Mouse (Mus musculus) testis, adult 2 months (tissue): ENCODE results near the gene Papln. TPM values are rescaled to one million over a fixed set of nuclear protein-coding genes. Genes with fewer than 3 reads are reported as not detected.
A peak's percentile ranks its signal among the peaks of the same experiment; 100 is the strongest.

ENCODE experiments used
- H3K27ac ChIP-seq: fragments of 200-500 bp; 2 replicates; pipeline ENCODE4 v1.5.1; 2012; ENCODE audit warnings: low read depth, low read length; ENCODE audit not compliant: control insufficient read depth, insufficient read depth
- H3K27me3 ChIP-seq: fragments of 200-500 bp; 2 replicates; pipeline ENCODE4 v1.6.1; 2012; ENCODE audit warnings: mild to moderate bottlenecking, low read length, moderate library complexity; ENCODE audit not compliant: control insufficient read depth, insufficient read depth
- H3K36me3 ChIP-seq: fragments of 200-500 bp; 2 replicates; pipeline ENCODE4 v1.6.1; 2012; ENCODE audit warnings: mild to moderate bottlenecking, low read length; ENCODE audit not compliant: control insufficient read depth, insufficient read depth
- H3K4me1 ChIP-seq: fragments of 200-500 bp; 2 replicates; pipeline ENCODE4 v1.6.1; 2012; ENCODE audit warnings: low read length; ENCODE audit not compliant: control insufficient read depth, insufficient read depth
- H3K4me3 ChIP-seq: fragments of 200-500 bp; 2 replicates; pipeline ENCODE4 v1.5.1; 2012; ENCODE audit warnings: low read depth, mild to moderate bottlenecking, low read length, moderate library complexity, mixed read lengths; ENCODE audit not compliant: control insufficient read depth
- CTCF ChIP-seq: fragments of 200-500 bp; IDR thresholded peaks from 2 replicates; pipeline ENCODE4 v1.5.1; 2012; ENCODE audit warnings: low read depth, mild to moderate bottlenecking, inconsistent platforms, low read length, moderate library complexity; ENCODE audit not compliant: control insufficient read depth, insufficient read depth, insufficient replicate concordance
- POLR2A ChIP-seq: fragments of 200-500 bp; IDR thresholded peaks from 2 replicates; pipeline ENCODE4 v1.6.1; 2012; ENCODE audit warnings: low read depth, mild to moderate bottlenecking, inconsistent platforms, low read length, moderate library complexity; ENCODE audit not compliant: control insufficient read depth
- polyA plus RNA-seq: library from polyadenylated mRNA; depleted of rRNA; stranded (reverse); fragments of >200 nt; gene quantifications from 2 replicates; pipeline ENCODE4 v1.2.3, GENCODE M21; 2012

Papln gene
- polyA plus RNA-seq, 1 experiment, result 7.6 TPM

DNA sequence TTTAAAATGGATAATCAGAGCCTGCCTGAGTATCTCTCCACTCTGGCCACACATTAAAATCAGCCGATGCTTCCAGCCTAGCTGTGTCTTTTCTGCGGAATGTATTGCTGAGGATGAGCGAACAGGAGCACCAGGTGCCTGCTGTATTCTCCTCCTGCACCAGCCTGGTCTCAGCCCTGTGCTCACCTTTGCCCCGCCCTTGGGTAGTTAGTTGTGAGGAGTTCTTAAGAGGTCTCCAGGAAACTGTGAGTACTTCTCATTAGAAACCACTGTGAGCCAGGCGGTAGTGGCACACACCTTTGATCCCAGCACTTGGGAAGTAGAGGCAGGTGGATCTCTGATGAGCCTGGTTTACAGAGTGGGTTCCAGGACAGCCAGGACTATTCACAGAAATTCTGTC, 31.2 kb upstream of the Papln start:
- no peak for TF ChIP-seq POLR2A
- TF ChIP-seq CTCF, result no peak
- no peaks in the 10 kb centered on the region for H3K27me3 ChIP-seq
- peaks cover 2% of the 10 kb centered on the region for H3K36me3 ChIP-seq
- H3K4me3 ChIP-seq, result peak overlapping the region; percentile 65
- H3K4me1 ChIP-seq, result no peaks in the 10 kb centered on the region
- no peak overlapping the region for H3K27ac ChIP-seq

DNA sequence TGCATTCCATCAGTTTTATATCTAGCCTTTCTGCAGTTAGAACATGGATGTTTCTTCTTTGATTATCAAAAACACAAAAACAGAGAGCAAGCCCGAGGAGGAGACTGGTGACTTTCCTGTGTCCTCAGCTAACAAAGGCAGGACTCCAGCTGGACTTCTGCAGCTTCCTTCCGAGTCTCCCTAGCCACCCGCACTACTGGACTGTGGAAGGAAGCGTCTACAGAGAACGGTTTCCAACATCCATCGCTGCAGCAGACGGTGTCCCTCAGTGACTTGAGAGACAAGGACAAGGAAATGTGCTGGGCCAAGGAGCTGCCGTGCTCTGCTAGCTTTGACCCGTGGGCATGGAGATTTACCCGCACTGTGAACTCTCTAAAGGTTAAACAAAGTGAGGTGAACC, 29.4 kb upstream of the Papln start:
- TF ChIP-seq CTCF (no peak), POLR2A (no peak)
- Histone ChIP-seq H3K27me3 (no peaks in the 10 kb centered on the region), H3K36me3 (peaks cover 2% of the 10 kb centered on the region), H3K4me3 (no peak overlapping the region), H3K27ac (no peak overlapping the region), H3K4me1 (no peaks in the 10 kb centered on the region)

DNA sequence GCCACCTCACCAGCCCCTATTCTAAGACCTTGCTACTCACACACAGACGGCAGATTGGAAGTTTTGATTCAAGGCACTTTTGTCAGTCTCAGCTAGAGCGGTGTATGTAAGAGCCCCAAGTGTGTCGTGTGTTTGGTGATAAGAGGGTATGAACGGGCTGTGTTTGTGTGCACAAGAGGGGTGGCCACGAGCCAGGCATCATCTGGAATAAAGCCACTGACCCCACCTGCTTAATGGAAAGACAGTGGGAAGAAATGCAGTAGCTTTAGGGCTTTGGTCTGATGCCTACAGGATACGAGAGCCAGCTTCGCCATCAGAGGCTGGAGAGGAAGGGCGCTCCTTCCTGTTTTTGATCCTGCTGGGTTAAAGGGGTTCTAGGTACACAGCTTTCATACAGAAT, 27.2 kb upstream of the Papln start:
- Histone ChIP-seq H3K4me3 (no peak overlapping the region), H3K4me1 (no peaks in the 10 kb centered on the region), H3K27me3 (no peaks in the 10 kb centered on the region), H3K36me3 (peaks cover 2% of the 10 kb centered on the region; the same call in 1 of the 2 replicates), H3K27ac (no peak overlapping the region)
- TF ChIP-seq CTCF, result no peak
- TF ChIP-seq POLR2A, result no peak

DNA sequence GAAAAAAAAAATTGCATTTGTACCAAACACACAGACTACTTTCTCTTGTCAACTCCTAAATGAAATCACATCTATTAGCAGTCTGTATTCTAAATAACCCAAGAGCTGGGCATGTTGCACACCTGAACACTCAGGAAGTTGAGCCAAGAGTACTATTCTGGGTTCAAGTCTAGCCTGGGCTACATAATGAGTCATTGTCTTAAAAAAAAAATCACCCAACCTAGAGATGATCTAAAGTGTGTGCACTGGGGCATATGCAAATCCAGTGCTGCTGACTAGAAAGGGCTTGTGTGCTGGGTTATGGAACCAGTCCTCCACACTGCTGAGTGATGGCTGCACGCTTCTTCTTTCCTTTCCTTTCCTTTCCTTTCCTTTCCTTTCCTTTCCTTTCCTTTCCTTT, 24.8 kb upstream of the Papln start:
- H3K4me1 ChIP-seq, result no peaks in the 10 kb centered on the region
- no peaks in the 10 kb centered on the region for H3K36me3 ChIP-seq
- no peaks in the 10 kb centered on the region for H3K27me3 ChIP-seq
- no peak overlapping the region for H3K27ac ChIP-seq
- H3K4me3 ChIP-seq, result no peak overlapping the region
- TF ChIP-seq POLR2A (no peak), CTCF (no peak)

DNA sequence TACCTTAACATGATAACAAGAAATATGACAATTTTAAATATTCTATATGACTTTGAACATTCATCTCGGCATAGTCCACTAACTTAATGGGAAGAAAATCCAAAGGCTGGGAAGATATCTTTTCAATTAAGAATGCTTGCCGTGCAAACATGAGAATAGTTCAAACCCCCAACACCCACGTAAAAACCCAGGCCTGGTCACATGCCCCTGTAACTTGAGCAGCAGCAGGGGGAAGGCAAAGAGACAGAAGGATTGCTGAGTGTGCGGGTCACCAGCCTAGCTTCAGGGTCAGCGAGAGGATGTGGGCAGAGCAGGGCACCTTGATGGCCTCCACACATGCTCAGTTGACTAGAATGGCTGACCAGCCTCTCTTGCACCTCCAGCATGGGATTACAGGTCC, 21.7 kb upstream of the Papln start:
- no peaks in the 10 kb centered on the region for H3K36me3 ChIP-seq

DNA sequence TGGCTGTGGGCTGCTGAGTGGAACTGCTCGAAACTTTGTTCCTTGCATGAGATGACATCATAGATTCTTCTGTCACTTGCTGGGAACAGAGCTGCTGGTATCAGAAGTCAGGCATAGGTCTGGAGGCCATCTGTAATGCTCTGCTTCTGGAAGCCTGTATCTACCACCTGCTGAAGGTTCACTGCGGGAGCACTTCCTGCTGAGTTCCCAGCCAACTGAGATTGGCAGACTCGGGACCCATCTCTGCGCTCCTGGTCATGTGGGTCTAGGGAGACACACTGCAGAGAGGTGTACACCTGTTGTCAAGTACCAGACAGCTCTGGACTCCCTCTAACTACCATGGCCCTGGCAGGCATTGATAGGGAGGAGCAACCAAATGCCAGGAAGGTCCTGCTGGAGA, 20.6 kb upstream of the Papln start:
- no peaks in the 10 kb centered on the region for H3K36me3 ChIP-seq
- H3K4me3 ChIP-seq, result no peak overlapping the region
- no peaks in the 10 kb centered on the region for H3K4me1 ChIP-seq
- TF ChIP-seq POLR2A, result no peak
- no peak for TF ChIP-seq CTCF
- H3K27me3 ChIP-seq, result no peaks in the 10 kb centered on the region
- H3K27ac ChIP-seq, result no peak overlapping the region

More for the DNA sequence above, 21.7 kb upstream of the Papln start:
- H3K27ac ChIP-seq, result no peak overlapping the region
- no peak overlapping the region for H3K4me3 ChIP-seq
- TF ChIP-seq CTCF (no peak), POLR2A (no peak)
- no peaks in the 10 kb centered on the region for H3K27me3 ChIP-seq
- H3K4me1 ChIP-seq, result no peaks in the 10 kb centered on the region

DNA sequence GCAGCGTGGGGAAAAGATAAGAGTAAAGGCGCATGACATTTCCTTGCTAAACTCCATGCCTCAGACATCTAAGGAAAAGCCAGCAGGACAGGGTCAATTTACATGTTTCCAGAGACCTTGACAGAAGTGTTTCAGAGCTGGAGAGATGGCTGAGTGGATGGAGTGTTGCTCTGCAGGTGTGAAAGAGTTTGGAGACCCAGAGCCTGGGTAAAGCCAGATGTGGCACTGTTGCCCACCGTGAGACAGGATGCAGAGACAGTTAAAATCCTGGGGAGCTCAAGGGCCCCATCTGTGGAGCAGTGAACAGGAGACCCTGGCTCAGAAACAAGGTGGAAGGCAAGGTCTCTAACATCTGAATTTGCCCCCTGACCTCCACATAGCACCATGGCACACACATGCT, 19.7 kb upstream of the Papln start:
- Histone ChIP-seq H3K27ac (no peak overlapping the region), H3K4me1 (no peaks in the 10 kb centered on the region), H3K36me3 (no peaks in the 10 kb centered on the region), H3K27me3 (no peaks in the 10 kb centered on the region), H3K4me3 (no peak overlapping the region)
- no peak for TF ChIP-seq CTCF
- TF ChIP-seq POLR2A, result no peak

DNA sequence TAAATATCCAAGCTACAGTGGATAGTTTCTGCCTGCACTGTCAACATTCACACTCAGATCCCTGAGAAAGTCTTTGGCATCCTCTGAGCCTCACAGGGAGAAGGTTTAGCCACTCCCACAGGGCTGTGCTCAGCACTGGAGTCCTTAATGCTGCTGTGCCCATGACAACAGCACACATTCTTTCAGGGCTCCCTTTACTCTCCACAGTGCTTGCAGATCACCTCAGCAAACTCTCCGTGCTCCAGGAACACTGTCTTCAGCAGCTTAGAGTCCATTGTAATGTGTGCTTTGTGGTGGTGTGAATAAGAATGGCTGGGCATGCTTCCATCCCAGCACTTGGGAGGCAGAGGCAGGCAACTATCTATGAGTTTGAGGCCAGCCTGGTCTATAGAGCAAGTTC, 14.2 kb upstream of the Papln start:
- TF ChIP-seq CTCF (no peak), POLR2A (no peak)
- no peak overlapping the region for H3K27ac ChIP-seq
- H3K27me3 ChIP-seq, result no peaks in the 10 kb centered on the region
- H3K4me3 ChIP-seq, result no peak overlapping the region
- no peaks in the 10 kb centered on the region for H3K4me1 ChIP-seq
- no peaks in the 10 kb centered on the region for H3K36me3 ChIP-seq
